Mouse (Mus musculus) adrenal gland, adult (tissue): ENCODE results near the gene Pip4k2b.

ENCODE experiments used
- DNase-seq, 2 experiments: peaks; one replicate each; pipeline ENCODE4 v3.0.0; 2022 to 2023; ENCODE audit warnings: low spot score in 1 of 2; ENCODE audit not compliant: inconsistent age in 2 of 2

Pip4k2b gene

GRCm38 (mm10) chr11:97670234-97671176 is 74.0 kb downstream of the Pip4k2b start:
- DNase-seq: no peak

GRCm38 (mm10) chr11:97669829-97670228 is 74.7 kb downstream of the Pip4k2b start:
- no peak for DNase-seq

GRCm38 (mm10) chr11:97669268-97669667 is 75.2 kb downstream of the Pip4k2b start:
- no peak for DNase-seq

- DNase-seq: no peak
These were observed 76.3 kb downstream of the Pip4k2b start for GRCm38 (mm10) chr11:97668160-97668559.

GRCm38 (mm10) chr11:97666794-97667193 is 77.7 kb downstream of the Pip4k2b start:
- DNase-seq: no peak

- DNase-seq: no peak
These were observed 78.3 kb downstream of the Pip4k2b start for GRCm38 (mm10) chr11:97666221-97666620.

- DNase-seq: no peak
These were observed 79.1 kb downstream of the Pip4k2b start for GRCm38 (mm10) chr11:97665431-97665830.
